Mouse (Mus musculus) layer of hippocampus, postnatal 14 days (tissue): ENCODE results near the gene Krt86. TPM values are rescaled to one million over a fixed set of nuclear protein-coding genes. Genes with fewer than 3 reads are reported as not detected.
"Not testable (repeated sequence)": the region's sequence is repeated elsewhere in the genome, so short reads cannot be mapped to it uniquely, and the experiment has no call there.

Experiments
- DNase-seq, 2 experiments: peaks; one replicate each; pipeline ENCODE4 v3.0.0; 2021 to 2022; ENCODE audit warnings: low spot score in 2 of 2, mixed read lengths in 1 of 2
- total RNA-seq, 2 experiments: library from RNA; stranded (reverse); gene quantifications; 2 replicates each; pipeline ENCODE4 v1.2.3; 2021

Gene Krt86
- total RNA-seq, 2 experiments from 2014 or later: not detected

- DNase-seq: no peak
Observed at GRCm38 (mm10) chr15:101491431-101491830, 18.2 kb downstream of the Krt86 start, which contains the start of gene Krt83. TSS of gene Krt83 (minus strand) at chr15:101491512.

GRCm38 (mm10) chr15:101492718-101493117, 19.4 kb downstream of the Krt86 start:
- DNase-seq: no peak

GRCm38 (mm10) chr15:101493713-101494112, 20.4 kb downstream of the Krt86 start:
- DNase-seq: no peak

- DNase-seq: no peak
Observed at GRCm38 (mm10) chr15:101494203-101494602, 20.9 kb downstream of the Krt86 start.

GRCm38 (mm10) chr15:101495266-101495665, 22.0 kb downstream of the Krt86 start:
- DNase-seq: no peak

- DNase-seq: no peak
Observed at GRCm38 (mm10) chr15:101497181-101497580, 23.9 kb downstream of the Krt86 start.

- no peak for DNase-seq
Observed at GRCm38 (mm10) chr15:101506896-101507758, 33.8 kb downstream of the Krt86 start.

GRCm38 (mm10) chr15:101508247-101508646, 35.0 kb downstream of the Krt86 start:
- DNase-seq: no peak

GRCm38 (mm10) chr15:101517161-101517560, 43.9 kb downstream of the Krt86 start, which contains the start of gene Gm49425:
TSS of gene Gm49425 (minus strand) at chr15:101517261.
- DNase-seq: not testable (repeated sequence)

GRCm38 (mm10) chr15:101519792-101520191, 46.5 kb downstream of the Krt86 start:
- peak; percentile 66 to 84 for DNase-seq

- no peak for DNase-seq
Observed at GRCm38 (mm10) chr15:101522556-101523232, 49.4 kb downstream of the Krt86 start.

Other genes starting within 250 kb of the Krt86 start
- gene Grasp, start 249.3 kb upstream of the Krt86 start, total RNA-seq: 10 to 100 TPM; 53.4 to 55.2 TPM
- 10 to 100 TPM; 34.5 to 54.4 TPM for gene Nr4a1, start 219.2 kb upstream of the Krt86 start, total RNA-seq
- gene Atg101, start 189.2 kb upstream of the Krt86 start, total RNA-seq: 10 to 100 TPM; 45.9 to 47.3 TPM
- under 1 TPM; 0.28 to 0.69 TPM for gene 6030408B16Rik, start 180.3 kb upstream of the Krt86 start, total RNA-seq
- gene Krt80, start 103.3 kb upstream of the Krt86 start, total RNA-seq: under 1 TPM in 1 of 2 experiments, not detected in 1; 0.10 TPM
- not detected for gene Krt7, start 62.4 kb upstream of the Krt86 start, total RNA-seq
- gene Krt87, start 34.7 kb upstream of the Krt86 start, total RNA-seq: under 1 TPM; 0.18 to 0.81 TPM
- not detected for gene Krt88, start 25.7 kb upstream of the Krt86 start, total RNA-seq
- gene Krt81, start 9.7 kb upstream of the Krt86 start, total RNA-seq: not detected
- not detected for gene Krt83, start 18.0 kb downstream of the Krt86 start, total RNA-seq
- not detected for gene Gm49425, start 43.8 kb downstream of the Krt86 start, total RNA-seq
- gene Krt84, start 59.3 kb downstream of the Krt86 start, total RNA-seq: not detected
- not detected for gene Krt82, start 77.2 kb downstream of the Krt86 start, total RNA-seq
- under 1 TPM; 0.14 to 0.16 TPM for gene Krt90, start 89.5 kb downstream of the Krt86 start, total RNA-seq
- gene Krt75, start 100.4 kb downstream of the Krt86 start, total RNA-seq: under 1 TPM in 1 of 2 experiments, not detected in 1; 0.14 TPM
- not detected for gene Gm5414, start 154.7 kb downstream of the Krt86 start, total RNA-seq
- gene Gm5478, start 173.9 kb downstream of the Krt86 start, total RNA-seq: not detected
- gene Krt6b, start 206.8 kb downstream of the Krt86 start, total RNA-seq: not detected
- not detected for gene Krt6a, start 220.8 kb downstream of the Krt86 start, total RNA-seq
- under 1 TPM; 0.33 to 0.48 TPM for gene Krt5, start 239.4 kb downstream of the Krt86 start, total RNA-seq